Mouse (Mus musculus) E14TG2a.4 (cell line): Measurements from ENCODE around the gene Mosmo.

Experiments
- CTCF ChIP-seq: conservative IDR thresholded peaks from 2 replicates; pipeline ENCODE4 v1.5.1; 2014; ENCODE audit warnings: low read length
- NANOG ChIP-seq: IDR thresholded peaks from 2 replicates; pipeline ENCODE4 v1.6.1; 2014; ENCODE audit warnings: borderline replicate concordance, low read length, mixed read lengths
- POU5F1 ChIP-seq: IDR thresholded peaks from 2 replicates; pipeline ENCODE4 v1.6.1; 2014; ENCODE audit warnings: low read length, borderline replicate concordance

DNA sequence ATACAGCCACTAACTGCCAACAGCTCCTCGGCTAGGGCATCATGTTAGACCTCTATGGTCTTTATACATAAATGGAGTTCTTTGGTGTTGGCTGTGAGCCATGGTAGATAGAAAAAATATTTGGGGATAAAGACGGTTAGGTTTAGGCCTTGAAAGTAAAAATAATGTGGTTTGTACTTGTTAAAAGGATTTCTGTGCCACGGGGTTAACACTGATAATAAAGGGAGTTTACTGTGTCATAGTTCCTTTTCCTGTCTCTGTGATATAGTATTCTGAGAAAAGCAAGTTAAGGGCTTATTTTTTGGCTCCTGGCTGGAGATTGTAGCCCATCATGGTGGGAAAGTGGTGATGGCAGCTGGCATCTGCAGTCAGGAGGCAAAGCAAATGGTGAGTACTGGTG, 26.5 kb downstream of the Mosmo start:
- TF ChIP-seq CTCF (no peak), NANOG (no peak), POU5F1 (no peak)
